Mouse (Mus musculus) gastrocnemius, postnatal 4 days (tissue): ENCODE measurements around the gene Tent2. TPM values are rescaled to one million over a fixed set of nuclear protein-coding genes. Genes with fewer than 3 reads are reported as not detected.

Experiments
- DNase-seq, 2 experiments: peaks; one replicate each; pipeline ENCODE4 v3.0.0; 2021 to 2022; ENCODE audit warnings: low spot score in 2 of 2, mixed read lengths in 2 of 2
- total RNA-seq, 2 experiments: library from RNA; stranded (reverse); gene quantifications; 2 replicates each; pipeline ENCODE4 v1.2.3; 2021

Tent2 gene
- total RNA-seq, 2 experiments from 2014 or later, result 36.8 to 41.7 TPM

DNA sequence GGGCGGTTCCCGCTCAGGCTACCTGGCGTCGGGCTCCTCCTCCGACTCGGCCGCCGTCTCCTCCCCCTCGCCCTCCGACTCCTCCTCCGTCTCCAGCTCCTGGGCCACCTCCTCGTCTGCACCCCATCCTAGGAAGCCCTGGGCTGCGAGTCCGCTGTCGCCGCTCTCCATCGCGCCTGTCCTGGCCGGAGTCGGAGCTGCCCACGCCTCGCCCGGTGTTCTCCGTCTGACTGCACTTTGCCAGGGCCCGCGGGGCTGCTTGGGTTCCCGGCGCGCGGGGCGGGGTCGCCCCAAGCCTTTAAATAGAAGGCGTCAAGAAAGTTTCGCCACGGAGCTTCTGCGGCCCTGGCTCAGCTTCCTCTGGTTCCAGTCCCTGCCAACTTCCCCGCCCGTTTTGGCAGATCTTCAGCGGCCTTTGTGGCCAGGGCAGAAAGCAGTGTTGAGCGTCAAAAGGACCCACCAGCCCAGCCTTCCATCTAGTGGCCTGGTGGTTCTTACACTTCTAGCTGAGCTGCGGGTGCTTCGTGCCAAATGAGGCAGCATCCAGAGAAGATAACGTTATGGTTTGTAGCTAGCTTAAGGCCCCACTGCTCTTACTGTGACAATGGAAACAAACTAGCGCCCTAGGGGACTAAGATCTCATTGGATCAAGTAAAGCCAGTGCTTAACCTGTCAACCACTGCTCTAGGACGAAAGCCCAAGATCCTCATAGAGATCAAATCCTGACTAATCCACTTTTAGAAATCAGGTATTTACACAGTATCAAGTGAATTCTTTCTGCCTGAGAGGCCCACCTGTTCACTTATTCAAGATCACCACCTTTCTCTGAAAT is 47.6 kb downstream of the Tent2 start, which contains the start of gene Cmya5:
TSS of gene Cmya5 (minus strand) at position 389 of the 832 bp plus-strand sequence.
- peak; percentile 87 to 94 for DNase-seq

DNA sequence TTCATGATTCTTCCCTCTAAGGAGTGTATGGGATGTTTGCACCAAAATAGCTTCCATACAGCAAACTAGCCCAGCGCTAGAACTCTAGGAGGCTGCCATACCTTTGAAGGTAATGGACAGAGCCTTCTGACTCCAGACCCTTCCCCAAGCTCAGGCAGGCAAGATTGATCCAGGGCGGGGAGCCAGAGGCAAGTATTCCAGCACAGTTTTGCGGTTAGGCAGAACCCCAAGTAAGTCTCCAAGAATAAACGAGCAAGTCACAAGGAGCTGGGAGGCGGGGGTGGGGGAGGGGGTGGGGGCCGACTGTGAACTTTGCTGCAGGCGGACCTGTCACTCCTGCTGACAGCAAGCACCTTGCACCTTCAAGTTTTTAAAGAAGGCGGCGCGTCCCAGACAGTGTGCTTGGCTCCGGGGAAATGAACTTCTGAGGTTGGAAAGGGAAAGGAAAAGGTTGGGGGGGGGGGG is 48.3 kb downstream of the Tent2 start:
- DNase-seq, result peak in 1 of 2 experiments; percentile 32

- DNase-seq, result no peak
Observed at GRCm38 (mm10) chr13:93141184-93141583, 51.0 kb downstream of the Tent2 start.

DNA sequence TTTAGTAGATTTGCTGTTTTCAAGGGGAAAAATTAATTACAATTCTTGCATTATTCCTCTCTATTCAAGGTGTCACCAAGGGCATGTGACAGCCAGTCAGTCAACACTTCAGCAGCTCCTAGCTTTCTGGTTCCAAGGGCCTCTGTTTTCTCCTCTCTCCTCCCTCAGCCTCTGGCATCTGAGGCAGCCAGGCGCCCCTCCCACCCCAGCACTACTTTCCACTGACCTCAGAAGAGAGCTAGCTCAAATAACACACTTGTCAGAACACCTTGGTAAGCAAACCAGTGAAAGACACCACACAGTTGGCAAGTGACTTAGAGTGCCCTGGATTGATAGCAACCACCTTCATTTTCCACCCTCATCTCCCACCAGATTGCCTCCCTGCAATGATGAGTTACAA is 54.1 kb downstream of the Tent2 start:
- DNase-seq, result no peak

GRCm38 (mm10) chr13:93137098-93137497 is 55.1 kb downstream of the Tent2 start:
- no peak for DNase-seq

- DNase-seq, result no peak
Observed at GRCm38 (mm10) chr13:93136251-93136650, 55.9 kb downstream of the Tent2 start.

DNA sequence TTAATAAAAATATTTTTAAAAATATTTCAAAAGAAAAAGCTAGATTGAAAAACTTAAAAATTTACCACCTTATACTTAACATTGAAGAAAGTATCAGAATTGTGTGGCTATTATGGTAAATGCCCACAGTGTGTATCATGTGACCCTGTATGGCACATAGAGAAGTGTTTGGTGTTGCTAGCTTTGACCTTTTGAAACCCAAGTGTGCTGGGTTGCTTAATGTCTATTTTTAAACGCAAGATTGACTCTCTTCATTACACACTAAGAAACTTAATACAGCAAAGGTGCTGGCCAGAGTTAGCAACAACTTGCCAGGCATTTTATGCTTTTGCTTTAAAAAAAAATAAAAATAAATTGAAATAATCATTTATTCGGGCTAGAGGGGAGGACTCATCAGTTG is 56.7 kb downstream of the Tent2 start:
- DNase-seq, result no peak

- DNase-seq, result no peak
Observed at GRCm38 (mm10) chr13:93130674-93131073, 61.5 kb downstream of the Tent2 start.

GRCm38 (mm10) chr13:93128961-93129360 is 63.2 kb downstream of the Tent2 start:
- no peak for DNase-seq

DNA sequence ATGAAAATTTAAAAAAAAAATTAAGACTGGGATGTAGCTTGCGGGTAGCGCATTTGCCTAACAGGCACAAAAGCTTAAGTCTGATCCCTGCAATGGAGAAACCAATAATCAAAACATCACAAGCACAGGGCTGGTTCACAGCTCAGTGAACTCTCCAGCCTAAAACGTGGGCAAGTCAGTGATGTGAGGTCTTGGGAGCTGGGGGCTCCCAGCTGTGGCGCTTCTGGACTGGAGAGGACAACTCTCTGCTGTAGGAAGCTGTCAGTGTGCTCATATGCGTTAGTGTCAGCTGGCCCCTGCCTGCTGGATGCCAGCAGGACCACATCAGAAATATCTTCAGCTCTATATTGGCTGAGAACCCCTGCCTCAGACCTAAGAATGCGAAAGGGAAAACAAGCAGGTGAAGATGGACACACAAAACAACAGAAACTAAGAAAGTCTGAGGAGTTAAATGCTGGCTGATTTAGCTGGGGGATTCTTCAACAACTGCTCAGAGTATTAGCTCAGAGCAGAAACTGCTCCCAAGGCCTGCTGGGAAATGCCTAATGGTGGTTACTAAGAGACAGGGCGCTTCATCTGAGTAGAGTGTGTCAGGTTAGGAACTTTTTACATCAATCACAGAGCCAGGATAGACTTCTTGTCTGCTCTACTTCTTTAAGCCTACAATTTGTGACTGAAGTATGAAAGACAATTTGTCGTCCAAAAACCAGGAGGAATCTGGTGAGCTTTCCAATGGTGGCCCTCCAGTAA is 63.9 kb downstream of the Tent2 start:
- DNase-seq, result no peak

- no peak for DNase-seq
Observed at GRCm38 (mm10) chr13:93122321-93122720, 69.9 kb downstream of the Tent2 start.

GRCm38 (mm10) chr13:93117241-93117640 is 74.9 kb downstream of the Tent2 start:
- no peak for DNase-seq

DNA sequence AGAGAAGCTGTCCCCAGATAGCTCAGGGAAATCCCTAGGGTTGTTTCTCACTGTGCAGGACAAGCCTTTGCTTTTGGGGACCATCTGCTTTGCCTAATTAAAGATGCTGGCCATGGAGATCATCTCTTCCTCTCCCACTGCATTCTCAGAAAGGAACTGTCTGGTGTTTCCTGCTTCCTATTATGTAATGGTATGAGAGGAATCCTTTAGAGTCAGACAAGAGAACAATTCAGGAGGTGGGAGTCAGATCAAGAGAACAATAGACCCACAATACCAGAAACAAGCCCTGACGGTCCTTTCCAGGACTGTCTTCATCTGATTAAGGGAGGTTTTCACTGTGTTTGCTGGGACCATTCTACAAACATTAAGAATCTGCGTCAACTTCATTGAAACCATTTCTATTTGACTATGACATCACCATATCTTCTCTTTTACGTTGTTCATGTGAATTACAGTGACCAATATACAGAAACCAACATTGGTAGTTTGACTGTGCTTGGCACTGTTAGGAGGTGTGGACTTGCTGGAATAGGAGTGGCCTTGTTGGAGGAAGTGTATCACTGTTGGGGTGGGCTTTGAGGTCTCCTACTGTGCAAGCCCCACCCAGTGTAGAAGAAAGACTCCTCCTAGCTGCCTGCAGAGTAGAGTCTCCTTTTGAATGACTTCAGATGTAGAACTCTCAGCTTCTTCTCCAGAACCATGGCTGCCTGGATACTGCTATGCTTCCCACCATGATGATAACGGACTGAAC is 89.7 kb downstream of the Tent2 start:
- no peak for DNase-seq

DNA sequence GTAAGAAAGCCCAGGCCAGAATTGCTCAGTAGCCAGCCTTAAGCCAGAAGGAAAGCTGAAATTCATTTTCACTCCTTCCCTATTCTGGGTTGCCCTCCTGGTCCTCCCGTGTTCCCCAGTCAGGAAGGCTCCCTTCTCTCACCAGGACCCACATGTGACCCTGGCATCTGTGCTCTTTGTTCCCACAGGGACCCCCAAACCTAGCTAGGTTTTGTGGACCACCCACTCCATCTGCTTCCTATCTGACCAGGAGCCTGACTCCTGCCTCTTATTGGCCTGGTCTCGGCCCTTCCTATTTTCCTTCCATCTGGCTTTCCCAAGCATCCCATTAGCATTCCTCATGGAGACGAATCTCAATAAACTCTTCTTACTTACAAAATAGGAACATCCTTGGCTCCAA is 93.6 kb downstream of the Tent2 start:
- DNase-seq, result no peak

DNA sequence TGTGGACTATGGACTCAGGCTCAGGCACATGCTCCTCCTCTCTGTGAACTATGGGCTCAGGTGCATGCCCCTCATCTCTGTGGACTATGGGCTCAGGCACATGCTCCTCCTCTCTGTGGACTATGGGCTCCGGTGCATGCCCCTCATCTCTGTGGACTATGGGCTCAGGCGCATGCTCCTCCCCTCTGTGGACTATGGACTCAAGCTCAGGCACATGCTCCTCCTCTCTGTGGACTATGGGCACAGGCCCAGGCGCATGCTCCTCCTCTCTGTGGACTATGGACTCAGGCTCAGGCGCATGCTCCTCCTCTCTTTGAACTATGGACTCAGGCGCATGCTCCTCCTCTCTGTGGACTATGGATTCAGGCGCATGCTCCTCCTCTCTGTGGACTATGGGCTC is 95.5 kb downstream of the Tent2 start:
- DNase-seq, result no peak

Other genes starting within 250 kb of the Tent2 start
- 100 to 1,000 TPM; 272 to 277 TPM for gene Cmya5, start 47.7 kb downstream of the Tent2 start, total RNA-seq
- 10 to 100 TPM; 33.2 to 35.6 TPM for gene Homer1, start 107.2 kb upstream of the Tent2 start, total RNA-seq